Mouse (Mus musculus) intestine, postnatal 0 days (tissue): Measurements from ENCODE around the gene Slc44a5. TPM values are rescaled to one million over a fixed set of nuclear protein-coding genes. Genes with fewer than 3 reads are reported as not detected.

ENCODE experiments used
- ATAC-seq: fragments of 200-750 bp; cut with Nextera tagmentation; 2 replicates; pipeline ENCODE4 v1.8.0; 2017; ENCODE audit warnings: mild to moderate bottlenecking, moderate TSS enrichment, moderate library complexity
- H3K27ac ChIP-seq: fragments of 300-500 bp; sonication (generic); 2 replicates; pipeline ENCODE4 v1.5.1; 2014; ENCODE audit warnings: mild to moderate bottlenecking, low read depth, low read length, moderate library complexity
- H3K27me3 ChIP-seq: fragments of 300-500 bp; sonication (generic); replicated peaks from 2 replicates; pipeline ENCODE4 v1.6.1; 2014; ENCODE audit warnings: low read length, mixed read lengths; ENCODE audit not compliant: control insufficient read depth, insufficient read depth
- H3K36me3 ChIP-seq: fragments of 300-500 bp; sonication (generic); 2 replicates; pipeline ENCODE4 v1.6.1; 2014; ENCODE audit warnings: mild to moderate bottlenecking, moderate library complexity; ENCODE audit not compliant: control insufficient read depth, insufficient read depth
- H3K4me1 ChIP-seq: fragments of 300-500 bp; sonication (generic); replicated peaks from 2 replicates; pipeline ENCODE4 v1.6.1; 2014; ENCODE audit warnings: antibody characterized with exemption, low read length, mixed read lengths; ENCODE audit not compliant: control insufficient read depth, insufficient read depth
- H3K4me2 ChIP-seq: fragments of 300-500 bp; sonication (generic); replicated peaks from 2 replicates; pipeline ENCODE4 v1.6.1; 2014; ENCODE audit warnings: low read depth, mild to moderate bottlenecking, moderate library complexity
- H3K4me3 ChIP-seq: fragments of 300-500 bp; sonication (generic); 2 replicates; pipeline ENCODE4 v1.5.1; 2014; ENCODE audit warnings: low read depth, low read length
- H3K9ac ChIP-seq: fragments of 300-500 bp; sonication (generic); 2 replicates; pipeline ENCODE4 v1.6.1; 2014; ENCODE audit warnings: mild to moderate bottlenecking, low read depth, low read length
- H3K9me3 ChIP-seq: fragments of 300-500 bp; sonication (generic); 2 replicates; pipeline ENCODE4 v1.6.1; 2016; ENCODE audit warnings: mixed run types; ENCODE audit not compliant: control insufficient read depth
- CTCF ChIP-seq: sonication (generic); IDR thresholded peaks from 2 replicates; pipeline ENCODE4 v1.5.1; 2016; ENCODE audit warnings: low read depth, mild to moderate bottlenecking, control low read depth, antibody characterized with exemption, moderate library complexity
- WGBS: fragments of 180-500 bp; shearing (Covaris S2); extraction: QIAGEN DNeasy Blood & Tissue Kit; methylation state at CpG from one replicate; pipeline ENCODE4 v1.1.7; 2014; 5-methylcytosine and 5-hydroxymethylcytosine counted together
- polyA plus RNA-seq: library from polyadenylated mRNA; unstranded; fragments of >200 nt; fragmentation: Nextera tagmentation; extraction: Ambion mirVana; gene quantifications from 2 replicates; pipeline ENCODE4 v1.2.1, GENCODE M21; 2015

Slc44a5 gene
- polyA plus RNA-seq, 1 experiment from 2014 or later = 0.43 TPM

DNA sequence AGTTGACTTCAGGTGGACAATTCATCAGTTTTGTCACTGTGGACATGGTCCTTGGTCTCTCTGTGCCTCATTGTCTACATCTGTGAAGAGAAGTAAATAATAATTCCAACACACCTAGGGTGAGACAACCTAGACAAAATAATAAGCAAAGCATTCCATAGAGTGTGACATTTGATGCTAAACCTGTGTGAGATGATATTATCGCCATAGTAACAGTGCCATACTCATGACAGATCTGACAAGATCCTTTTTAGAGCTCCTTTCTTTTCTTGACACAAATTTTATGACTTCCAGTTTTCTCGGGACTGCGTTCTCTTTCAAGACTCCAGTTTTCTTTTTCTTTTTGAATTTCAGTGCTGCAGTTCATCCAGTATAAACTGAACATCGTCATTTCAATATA, 192.6 kb downstream of the Slc44a5 start:
- 81% methylated on average over 4 of the region's 4 CpGs for WGBS
- no peak for ATAC-seq
- no peak for TF ChIP-seq CTCF
- H3K4me3 ChIP-seq = no peak overlapping the region
- H3K27ac ChIP-seq = no peak overlapping the region
- no peaks in the 10 kb centered on the region for H3K9me3 ChIP-seq
- H3K9ac ChIP-seq = no peak overlapping the region
- H3K4me1 ChIP-seq = no peaks in the 10 kb centered on the region
- H3K27me3 ChIP-seq = no peaks in the 10 kb centered on the region
- no peaks in the 10 kb centered on the region for H3K36me3 ChIP-seq
- H3K4me2 ChIP-seq = no peak overlapping the region

DNA sequence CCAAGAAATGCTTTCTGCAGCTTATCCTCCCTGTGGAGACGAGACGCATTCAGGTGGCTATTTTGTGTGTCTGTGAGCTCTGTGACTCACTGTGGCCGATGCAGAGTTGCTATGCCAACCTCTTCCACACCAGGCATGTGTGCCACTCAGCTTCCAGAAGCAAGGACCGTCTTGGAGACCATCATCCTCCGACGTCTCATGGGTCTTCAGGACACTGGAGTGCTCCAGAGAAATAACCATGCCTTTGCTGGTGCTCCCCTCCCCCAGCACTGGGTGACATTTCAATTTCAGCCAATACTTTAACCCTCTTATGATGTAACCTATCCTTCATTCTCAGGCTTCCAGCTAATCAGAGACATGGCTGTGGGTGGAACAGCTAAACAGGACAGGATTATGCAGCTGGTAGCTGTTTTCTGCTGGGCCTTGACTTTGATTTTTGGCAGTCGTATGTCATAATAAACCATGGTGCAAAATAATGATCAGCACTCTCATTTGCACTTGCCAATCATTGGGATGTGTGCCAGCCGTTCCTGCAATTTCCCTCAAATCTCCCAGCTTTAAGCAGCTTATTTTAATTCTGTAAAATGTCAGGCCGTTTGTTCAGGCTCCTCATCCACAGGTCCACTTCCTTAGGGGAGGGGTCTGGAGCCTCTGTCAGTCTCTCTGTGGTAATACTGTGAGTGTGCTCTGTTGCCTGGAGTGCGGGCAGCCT, 198.8 kb downstream of the Slc44a5 start:
- Histone ChIP-seq H3K4me1 (no peaks in the 10 kb centered on the region), H3K4me2 (no peak overlapping the region), H3K9ac (no peak overlapping the region), H3K4me3 (no peak overlapping the region), H3K36me3 (no peaks in the 10 kb centered on the region), H3K9me3 (no peaks in the 10 kb centered on the region), H3K27ac (no peak overlapping the region), H3K27me3 (no peaks in the 10 kb centered on the region)
- no peak for ATAC-seq
- 71% methylated on average over 10 of the region's 10 CpGs for WGBS
- no peak for TF ChIP-seq CTCF

DNA sequence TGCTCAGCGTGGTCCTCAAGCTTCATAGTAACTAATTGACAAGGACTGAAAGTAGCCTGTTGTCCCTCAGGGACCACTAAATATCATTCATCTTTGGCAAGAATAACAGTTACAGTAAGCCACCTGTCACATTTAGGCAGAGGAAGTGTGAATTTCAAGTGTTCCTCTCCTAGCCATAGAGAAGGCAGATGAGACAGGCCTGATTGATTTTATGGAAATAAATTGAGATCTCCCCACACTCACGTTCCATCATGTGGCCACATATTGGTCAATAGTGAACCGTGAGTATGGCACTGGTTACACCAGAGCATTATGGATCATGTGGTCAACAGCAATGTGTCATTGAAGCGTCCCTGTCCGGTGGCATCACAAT, 199.3 kb downstream of the Slc44a5 start:
- Histone ChIP-seq H3K9ac (no peak overlapping the region), H3K27ac (no peak overlapping the region), H3K4me3 (no peak overlapping the region), H3K27me3 (no peaks in the 10 kb centered on the region), H3K9me3 (no peaks in the 10 kb centered on the region), H3K4me2 (no peak overlapping the region), H3K36me3 (no peaks in the 10 kb centered on the region), H3K4me1 (no peaks in the 10 kb centered on the region)
- no peak for ATAC-seq
- no peak for TF ChIP-seq CTCF
- 88% methylated on average over 5 of the region's 5 CpGs for WGBS

- H3K4me1 ChIP-seq = no peaks in the 10 kb centered on the region
- WGBS = 78% methylated on average over 1 of the region's 1 CpGs
- no peak overlapping the region for H3K27ac ChIP-seq
- no peaks in the 10 kb centered on the region for H3K9me3 ChIP-seq
- no peaks in the 10 kb centered on the region for H3K27me3 ChIP-seq
- H3K4me3 ChIP-seq = no peak overlapping the region
- H3K36me3 ChIP-seq = no peaks in the 10 kb centered on the region
- H3K9ac ChIP-seq = no peak overlapping the region
- no peak for TF ChIP-seq CTCF
- no peak for ATAC-seq
- no peak overlapping the region for H3K4me2 ChIP-seq
These were observed 200.3 kb downstream of the Slc44a5 start for GRCm38 (mm10) chr3:154173556-154173955.

DNA sequence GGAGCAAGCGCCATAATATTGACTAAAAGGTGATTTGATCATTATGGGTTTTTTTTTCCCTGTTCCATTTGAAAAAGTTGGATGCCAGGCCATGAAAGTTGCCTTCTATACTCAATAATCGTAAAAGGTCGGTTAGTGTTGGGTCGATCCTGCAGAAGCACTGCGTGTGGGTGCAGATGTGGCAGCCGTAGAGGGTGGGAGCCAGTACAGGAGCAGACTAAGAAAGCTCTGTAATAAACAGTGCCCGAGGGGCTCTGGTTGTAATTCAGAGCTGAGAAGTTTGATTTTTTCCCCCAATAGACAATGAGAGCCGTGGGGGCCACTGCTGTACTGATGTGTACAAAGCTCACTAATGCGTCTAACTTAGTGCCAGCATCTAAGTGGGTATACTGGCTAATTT, 200.8 kb downstream of the Slc44a5 start:
- ATAC-seq = no peak
- no peak overlapping the region for H3K4me3 ChIP-seq

DNA sequence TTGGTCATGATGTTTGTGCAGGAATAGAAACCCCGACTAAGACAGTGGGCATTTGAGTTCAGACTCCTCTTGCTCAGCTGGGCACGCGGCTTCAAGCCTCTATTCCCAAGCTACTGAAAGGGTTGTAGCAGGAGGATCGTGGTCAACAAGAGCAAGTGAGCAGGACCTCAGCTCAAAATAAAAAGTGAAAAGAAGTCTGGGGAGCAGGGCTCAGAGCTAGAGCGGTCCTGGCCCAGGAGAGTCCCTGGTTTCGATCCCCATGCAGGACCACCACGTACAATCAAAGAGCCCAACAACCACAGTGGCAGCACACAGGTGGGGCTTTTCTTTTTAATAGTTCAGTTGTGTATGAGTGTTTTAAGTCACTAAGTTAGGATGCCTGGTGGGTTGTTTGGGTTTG, 201.5 kb downstream of the Slc44a5 start:
- Histone ChIP-seq H3K4me1 (no peaks in the 10 kb centered on the region), H3K27ac (no peak overlapping the region), H3K9ac (no peak overlapping the region), H3K4me3 (no peak overlapping the region), H3K4me2 (no peak overlapping the region), H3K27me3 (no peaks in the 10 kb centered on the region), H3K36me3 (no peaks in the 10 kb centered on the region), H3K9me3 (no peaks in the 10 kb centered on the region)
- WGBS = 82% methylated on average over 7 of the region's 7 CpGs
- ATAC-seq = no peak
- no peak for TF ChIP-seq CTCF

More for the DNA sequence above, 200.8 kb downstream of the Slc44a5 start:
- TF ChIP-seq CTCF = no peak
- H3K27ac ChIP-seq = no peak overlapping the region
- 62% methylated on average over 9 of the region's 9 CpGs for WGBS
- no peak overlapping the region for H3K9ac ChIP-seq
- no peaks in the 10 kb centered on the region for H3K27me3 ChIP-seq
- H3K4me2 ChIP-seq = no peak overlapping the region
- H3K36me3 ChIP-seq = no peaks in the 10 kb centered on the region
- H3K9me3 ChIP-seq = no peaks in the 10 kb centered on the region
- H3K4me1 ChIP-seq = no peaks in the 10 kb centered on the region
